Mouse (Mus musculus) lung, postnatal 0 days (tissue): Measurements from ENCODE around the gene Gstp3. TPM values are rescaled to one million over a fixed set of nuclear protein-coding genes. Genes with fewer than 3 reads are reported as not detected.
"Not testable (repeated sequence)": the region's sequence is repeated elsewhere in the genome, so short reads cannot be mapped to it uniquely, and the experiment has no call there.

ENCODE experiments used
- ATAC-seq: fragments of 200-750 bp; cut with Nextera tagmentation; 2 replicates; pipeline ENCODE4 v1.8.0; 2017; ENCODE audit warnings: moderate library complexity
- DNase-seq: peaks from one replicate; pipeline ENCODE4 v3.0.0-alpha.2; 2016; ENCODE audit warnings: low spot score
- H3K27ac ChIP-seq: fragments of 300-500 bp; sonication (generic); 2 replicates; pipeline ENCODE4 v1.5.1; 2014; ENCODE audit warnings: antibody characterized with exemption, mild to moderate bottlenecking, low read length, mixed read lengths
- H3K27me3 ChIP-seq: fragments of 300-500 bp; sonication (generic); replicated peaks from 2 replicates; pipeline ENCODE4 v1.6.1; 2014; ENCODE audit warnings: low read length, mixed read lengths; ENCODE audit not compliant: insufficient read depth
- H3K36me3 ChIP-seq: fragments of 300-500 bp; sonication (generic); 2 replicates; pipeline ENCODE4 v1.6.1; 2014; ENCODE audit warnings: low read length, mixed read lengths; ENCODE audit not compliant: insufficient read depth
- H3K4me1 ChIP-seq: fragments of 300-500 bp; sonication (generic); 2 replicates; pipeline ENCODE4 v1.6.1; 2014; ENCODE audit warnings: antibody characterized with exemption, low read depth, low read length, mixed read lengths; ENCODE audit not compliant: insufficient read depth
- H3K4me2 ChIP-seq: fragments of 300-500 bp; sonication (generic); replicated peaks from 2 replicates; pipeline ENCODE4 v1.6.1; 2014; ENCODE audit warnings: low read depth, mild to moderate bottlenecking, low read length, moderate library complexity, mixed read lengths
- H3K4me3 ChIP-seq: fragments of 300-500 bp; sonication (generic); 2 replicates; pipeline ENCODE4 v1.5.1; 2014; ENCODE audit warnings: low read depth, low read length
- H3K9ac ChIP-seq: fragments of 300-500 bp; sonication (generic); replicated peaks from 2 replicates; pipeline ENCODE4 v1.6.1; 2014; ENCODE audit warnings: low read depth, mild to moderate bottlenecking
- H3K9me3 ChIP-seq: fragments of 300-500 bp; sonication (generic); 2 replicates; pipeline ENCODE4 v1.6.1; 2016; ENCODE audit warnings: low read length, mixed read lengths
- CTCF ChIP-seq: IDR thresholded peaks from 2 replicates; pipeline ENCODE4 v1.5.1; 2016; ENCODE audit warnings: antibody characterized with exemption, mild to moderate bottlenecking
- EP300 ChIP-seq: IDR thresholded peaks from 2 replicates; pipeline ENCODE4 v1.6.1; 2016; ENCODE audit warnings: antibody characterized with exemption, mild to moderate bottlenecking, control low read depth
- WGBS: fragments of 180-500 bp; shearing (Covaris S2); extraction: QIAGEN DNeasy Blood & Tissue Kit; methylation state at CpG from one replicate; pipeline ENCODE4 v1.1.7; 2014; 5-methylcytosine and 5-hydroxymethylcytosine counted together
- polyA plus RNA-seq: library from polyadenylated mRNA; unstranded; fragments of >200 nt; fragmentation: Nextera tagmentation; extraction: Ambion mirVana; gene quantifications from 2 replicates; pipeline ENCODE4 v1.2.1, GENCODE M21; 2015

The Gstp3 gene
- polyA plus RNA-seq, 1 experiment from 2014 or later = 6.9 TPM

DNA sequence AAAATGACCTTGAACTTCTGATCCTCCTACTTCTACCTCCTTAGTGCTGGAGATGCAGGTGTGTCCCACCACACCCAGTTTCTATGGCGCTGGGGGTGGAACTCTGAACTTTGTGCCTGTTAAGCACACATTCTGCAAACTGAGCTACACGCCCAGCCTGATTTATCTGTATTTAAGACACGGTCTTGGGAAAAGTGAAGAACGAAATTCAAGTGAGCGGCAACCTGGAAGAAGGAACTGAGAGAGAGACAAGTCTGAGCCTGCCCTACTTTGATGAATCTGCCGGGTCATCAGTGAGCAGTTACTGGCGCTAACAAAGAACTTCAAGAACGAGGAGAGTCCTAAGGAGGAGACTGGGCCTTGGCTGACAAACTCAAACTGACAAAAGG is 12.5 kb downstream of the Gstp3 start:
- no peak overlapping the region for H3K4me3 ChIP-seq
- 68% methylated on average over 8 of the region's 8 CpGs for WGBS
- peaks cover 4% of the 10 kb centered on the region; the same call in 1 of the 2 replicates for H3K4me1 ChIP-seq
- peak overlapping the region; percentile 55; the same call in 1 of the 2 replicates for H3K27ac ChIP-seq
- H3K27me3 ChIP-seq = no peaks in the 10 kb centered on the region
- no peak overlapping the region for H3K9ac ChIP-seq
- no peak for ATAC-seq
- no peaks in the 10 kb centered on the region for H3K36me3 ChIP-seq
- no peak for DNase-seq
- no peak overlapping the region for H3K4me2 ChIP-seq
- no peak for TF ChIP-seq EP300
- TF ChIP-seq CTCF = no peak
- no peaks in the 10 kb centered on the region for H3K9me3 ChIP-seq

DNA sequence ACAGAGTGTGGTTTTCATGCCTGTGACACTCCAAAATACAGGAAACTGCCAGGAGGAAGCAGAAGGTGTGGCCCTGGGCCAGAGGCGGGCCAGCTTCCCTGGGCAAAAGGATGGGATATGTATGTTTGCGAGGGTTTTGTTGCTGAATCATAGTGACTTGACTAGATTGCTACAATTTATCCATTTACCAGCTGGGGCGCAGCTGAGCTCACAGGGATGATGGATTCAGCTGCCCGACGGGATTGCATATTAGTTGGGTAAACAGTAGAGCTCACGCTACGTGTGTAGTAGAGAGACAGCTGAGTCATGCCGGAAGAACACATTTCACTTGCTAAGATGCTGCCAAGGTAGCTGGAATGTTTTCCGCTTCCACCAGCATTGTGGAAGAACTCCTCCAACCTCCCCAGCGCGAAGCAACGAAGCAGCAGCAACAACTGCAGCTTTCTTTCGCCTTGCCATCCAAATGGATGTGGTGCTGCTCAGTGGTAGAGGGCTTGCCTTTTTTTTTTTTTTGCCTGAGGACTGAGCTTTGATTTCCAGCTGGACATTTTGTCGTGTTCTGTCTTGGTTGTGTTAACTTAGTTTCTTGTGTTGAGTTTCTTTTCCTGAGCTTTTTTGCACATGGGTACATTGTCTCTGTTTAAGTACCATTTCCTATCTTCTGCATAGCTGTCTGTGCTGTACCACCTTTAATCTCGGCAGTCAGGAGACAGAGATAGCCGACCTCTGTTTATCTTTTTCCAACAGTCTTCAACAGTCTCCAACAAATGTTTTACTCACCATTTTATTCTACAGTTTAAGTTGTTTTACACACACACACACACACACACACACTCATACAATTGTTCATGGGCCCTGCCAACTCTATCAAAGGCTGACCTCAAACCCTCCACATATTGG is 13.2 kb downstream of the Gstp3 start, which contains the start of gene Gstp2:
Gene Gstp2 (minus strand): TSS at position 58 of the 900 bp plus-strand sequence.
- peaks cover 4% of the 10 kb centered on the region; the same call in 1 of the 2 replicates for H3K4me1 ChIP-seq
- no peaks in the 10 kb centered on the region for H3K36me3 ChIP-seq
- 0 out of 2 replicates have a peak within 1 kb of the TSS, but pooled peaks have one; percentile 3 for H3K4me2 ChIP-seq
- peak; percentile 95 for ATAC-seq
- peak; percentile 98 for DNase-seq
- peak within 1 kb of the TSS; percentile 78 for H3K27ac ChIP-seq
- peak; percentile 95 for TF ChIP-seq EP300
- TF ChIP-seq CTCF = peak; percentile 82
- no peak within 1 kb of the TSS for H3K9ac ChIP-seq
- H3K4me3 ChIP-seq = no peak within 1 kb of the TSS
- no peaks in the 10 kb centered on the region for H3K9me3 ChIP-seq
- H3K27me3 ChIP-seq = no peaks in the 10 kb centered on the region
- 10% methylated on average over 16 of the region's 16 CpGs for WGBS

DNA sequence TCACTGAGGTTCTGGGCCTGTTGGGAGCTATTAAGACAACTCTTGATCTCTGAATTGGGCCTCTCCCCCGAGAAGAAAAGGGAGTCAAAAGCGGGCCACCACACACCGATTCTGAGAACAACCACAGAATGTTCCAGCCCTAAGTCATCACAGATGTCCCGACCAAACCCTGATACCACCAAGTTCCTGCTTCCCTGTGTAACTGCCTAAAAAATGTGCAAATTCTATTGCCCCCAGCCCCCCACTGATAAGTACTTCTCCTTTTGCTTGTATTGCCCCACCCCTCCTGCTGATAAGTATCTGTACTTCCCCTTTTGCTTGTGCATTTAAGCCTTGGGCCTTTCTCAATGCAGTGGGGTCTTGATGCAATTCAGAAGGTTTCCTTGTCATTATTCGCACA is 15.3 kb downstream of the Gstp3 start:
- H3K9ac ChIP-seq, H3K4me3 ChIP-seq, H3K4me2 ChIP-seq, H3K27ac ChIP-seq, H3K4me1 ChIP-seq, H3K27me3 ChIP-seq, ATAC-seq, H3K36me3 ChIP-seq, DNase-seq, H3K9me3 ChIP-seq: not testable (repeated sequence)
- WGBS = 79% methylated on average over 5 of the region's 5 CpGs

- peak; percentile 39 for DNase-seq
- WGBS = 60% methylated on average over 14 of the region's 14 CpGs
- no peak overlapping the region for H3K4me3 ChIP-seq
These were observed 17.2 kb downstream of the Gstp3 start for GRCm38 (mm10) chr19:4042124-4042523.

DNA sequence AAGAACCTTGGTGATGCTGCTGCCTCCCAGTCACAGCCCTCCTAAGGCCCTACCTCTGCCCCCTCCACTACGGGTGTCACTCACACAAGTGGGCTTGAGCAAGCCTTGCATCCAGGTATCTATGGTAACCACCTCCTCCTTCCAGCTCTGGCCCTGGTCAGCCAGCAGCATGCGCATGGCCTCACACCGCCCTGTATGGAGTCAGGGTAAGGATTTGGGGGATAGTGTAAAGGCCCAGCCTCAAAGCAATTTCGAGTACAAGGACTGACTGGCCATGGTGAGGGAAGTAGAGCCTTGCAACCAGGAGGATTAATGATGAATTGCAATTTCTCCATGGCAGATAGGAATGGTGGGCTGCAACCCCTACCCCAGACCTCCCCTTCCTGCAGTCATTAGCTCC is 17.9 kb downstream of the Gstp3 start:
- not testable (repeated sequence) for ATAC-seq
- 85% methylated on average over 3 of the region's 4 CpGs for WGBS

More at GRCm38 (mm10) chr19:4042124-4042523, 17.2 kb downstream of the Gstp3 start:
- Histone ChIP-seq H3K4me1 (peaks cover 4% of the 10 kb centered on the region; the same call in 1 of the 2 replicates), H3K36me3 (no peaks in the 10 kb centered on the region), H3K9ac (no peak overlapping the region), H3K4me2 (no peak overlapping the region), H3K27ac (no peak overlapping the region), H3K27me3 (no peaks in the 10 kb centered on the region), H3K9me3 (no peaks in the 10 kb centered on the region)
- ATAC-seq = peak; percentile 13
- TF ChIP-seq CTCF (no peak), EP300 (no peak)

DNA sequence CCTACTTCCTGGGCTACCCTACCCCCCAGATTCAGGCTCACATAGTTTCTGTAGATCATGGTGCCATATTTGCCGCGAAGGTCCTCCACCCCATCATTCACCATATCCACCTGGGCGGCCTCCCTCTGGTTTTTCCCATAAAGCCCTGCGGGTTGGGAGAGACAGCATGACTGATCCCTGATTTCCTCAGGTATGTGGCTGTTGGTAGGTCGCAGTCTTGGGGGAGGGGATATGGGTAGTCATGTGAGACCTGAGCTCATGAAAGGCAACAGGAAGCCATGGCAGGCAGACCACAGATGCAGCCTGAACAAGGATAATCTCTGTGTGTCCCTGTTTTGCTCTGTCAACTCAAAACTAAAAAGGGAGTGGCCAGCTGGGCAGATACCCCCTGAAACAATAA is 18.4 kb downstream of the Gstp3 start:
- ATAC-seq, DNase-seq, H3K4me1 ChIP-seq, H3K27ac ChIP-seq, H3K9ac ChIP-seq, H3K36me3 ChIP-seq, H3K9me3 ChIP-seq, H3K27me3 ChIP-seq, H3K4me3 ChIP-seq, H3K4me2 ChIP-seq: not testable (repeated sequence)
- WGBS = 84% methylated on average over 5 of the region's 5 CpGs

More for the DNA sequence above, 17.9 kb downstream of the Gstp3 start:
- H3K9ac ChIP-seq, H3K27ac ChIP-seq, H3K4me3 ChIP-seq, H3K4me2 ChIP-seq, H3K27me3 ChIP-seq, H3K4me1 ChIP-seq, H3K36me3 ChIP-seq, DNase-seq, H3K9me3 ChIP-seq: not testable (repeated sequence)
